Mouse (Mus musculus) liver, embryonic 11.5 days (tissue): Measurements from ENCODE around the gene Agfg1. TPM values are rescaled to one million over a fixed set of nuclear protein-coding genes. Genes with fewer than 3 reads are reported as not detected.
A peak's percentile ranks its signal among the peaks of the same experiment; 100 is the strongest.

Experiments
- ATAC-seq: fragments of 200-750 bp; cut with Nextera tagmentation; replicated peaks from 2 replicates; pipeline ENCODE4 v1.8.0; 2017; ENCODE audit warnings: moderate number of reproducible peaks, mild to moderate bottlenecking, moderate TSS enrichment, moderate library complexity; ENCODE audit not compliant: low FRiP score
- DNase-seq: peaks from one replicate; pipeline ENCODE4 v3.0.0-alpha.2; 2017; ENCODE audit warnings: low spot score
- H3K27ac ChIP-seq: fragments of 300-500 bp; sonication (generic); 2 replicates; pipeline ENCODE4 v1.5.1; 2014; ENCODE audit warnings: mild to moderate bottlenecking, low read depth, low read length, control low read depth
- H3K27me3 ChIP-seq: fragments of 300-500 bp; sonication (generic); replicated peaks from 2 replicates; pipeline ENCODE4 v1.6.1; 2014; ENCODE audit warnings: low read length, mixed read lengths; ENCODE audit not compliant: control insufficient read depth, insufficient read depth
- H3K36me3 ChIP-seq: fragments of 300-500 bp; sonication (generic); 2 replicates; pipeline ENCODE4 v1.6.1; 2014; ENCODE audit warnings: mild to moderate bottlenecking, low read length, moderate library complexity, mixed read lengths; ENCODE audit not compliant: control insufficient read depth, insufficient read depth
- H3K4me1 ChIP-seq: fragments of 300-500 bp; sonication (generic); replicated peaks from 2 replicates; pipeline ENCODE4 v1.6.1; 2014; ENCODE audit warnings: low read length, mixed read lengths; ENCODE audit not compliant: control insufficient read depth, insufficient read depth
- H3K4me2 ChIP-seq: fragments of 300-500 bp; sonication (generic); 2 replicates; pipeline ENCODE4 v1.6.1; 2014; ENCODE audit warnings: mild to moderate bottlenecking, control low read depth, moderate library complexity
- H3K4me3 ChIP-seq: fragments of 300-500 bp; sonication (generic); 2 replicates; pipeline ENCODE4 v1.5.1; 2014; ENCODE audit warnings: low read depth, low read length, control low read depth
- H3K9ac ChIP-seq: fragments of 300-500 bp; sonication (generic); 2 replicates; pipeline ENCODE4 v1.6.1; 2014; ENCODE audit warnings: low read depth, low read length, control low read depth
- H3K9me3 ChIP-seq: fragments of 300-500 bp; sonication (generic); 2 replicates; pipeline ENCODE4 v1.6.1; 2016; ENCODE audit warnings: low read length, inconsistent platforms, mixed read lengths; ENCODE audit not compliant: control insufficient read depth
- WGBS: fragments of 180-500 bp; shearing (Covaris S2); extraction: QIAGEN DNeasy Blood & Tissue Kit; methylation state at CpG from one replicate; pipeline ENCODE4 v1.1.7; 2014; 5-methylcytosine and 5-hydroxymethylcytosine counted together
- polyA plus RNA-seq: library from polyadenylated mRNA; unstranded; fragments of >200 nt; fragmentation: Nextera tagmentation; extraction: Ambion mirVana; gene quantifications from 2 replicates; pipeline ENCODE4 v1.2.1, GENCODE M21; 2014

The Agfg1 gene
- polyA plus RNA-seq, 1 experiment from 2014 or later, result 47.6 TPM

- Histone ChIP-seq H3K4me2 (peak overlapping the region; percentile 90), H3K36me3 (peaks cover 2% of the 10 kb centered on the region; the same call in 1 of the 2 replicates), H3K9ac (peak overlapping the region; percentile 98), H3K4me3 (peak overlapping the region; percentile 99), H3K27me3 (no peaks in the 10 kb centered on the region), H3K9me3 (no peaks in the 10 kb centered on the region), H3K4me1 (peaks cover 35% of the 10 kb centered on the region), H3K27ac (peak overlapping the region; percentile 89)
- peak; percentile 33 for ATAC-seq
- DNase-seq, result no peak
- under 1% methylated on average over 82 of the region's 86 CpGs for WGBS
These were observed 535 bp downstream of the Agfg1 start for GRCm38 (mm10) chr1:82839614-82840421.

GRCm38 (mm10) chr1:82855729-82856128, 16.4 kb downstream of the Agfg1 start:
- no peak overlapping the region for H3K4me3 ChIP-seq
- H3K9me3 ChIP-seq, result no peaks in the 10 kb centered on the region
- no peak overlapping the region for H3K27ac ChIP-seq
- no peaks in the 10 kb centered on the region; the same call in 1 of the 2 replicates for H3K36me3 ChIP-seq
- peak overlapping the region; percentile 7; the same call in 1 of the 2 replicates for H3K4me2 ChIP-seq
- no peaks in the 10 kb centered on the region for H3K27me3 ChIP-seq
- no peak overlapping the region for H3K9ac ChIP-seq
- DNase-seq (no peak), ATAC-seq (peak; percentile 83)
- 55% methylated on average over 5 of the region's 5 CpGs for whole genome bisulfite sequencing
- peaks cover 16% of the 10 kb centered on the region for H3K4me1 ChIP-seq

- Histone ChIP-seq H3K9me3 (no peaks in the 10 kb centered on the region), H3K4me2 (no peak overlapping the region), H3K36me3 (no peaks in the 10 kb centered on the region)
These were observed 19.0 kb downstream of the Agfg1 start for GRCm38 (mm10) chr1:82858236-82858635.

GRCm38 (mm10) chr1:82860391-82860790, 21.1 kb downstream of the Agfg1 start:
- peaks cover 7% of the 10 kb centered on the region for H3K4me1 ChIP-seq
- no peaks in the 10 kb centered on the region for H3K36me3 ChIP-seq
- H3K9me3 ChIP-seq, result no peaks in the 10 kb centered on the region
- H3K4me3 ChIP-seq, result no peak overlapping the region
- no peaks in the 10 kb centered on the region for H3K27me3 ChIP-seq
- WGBS, result 90% methylated on average over 4 of the region's 4 CpGs
- ATAC-seq (0 out of 2 replicates have a peak, but pooled peaks have one; percentile 13), DNase-seq (no peak)
- no peak overlapping the region for H3K27ac ChIP-seq
- no peak overlapping the region for H3K9ac ChIP-seq
- H3K4me2 ChIP-seq, result no peak overlapping the region

More at GRCm38 (mm10) chr1:82858236-82858635, 19.0 kb downstream of the Agfg1 start:
- Histone ChIP-seq H3K9ac (no peak overlapping the region), H3K27me3 (no peaks in the 10 kb centered on the region), H3K27ac (no peak overlapping the region), H3K4me1 (peaks cover 9% of the 10 kb centered on the region), H3K4me3 (no peak overlapping the region)
- DNase-seq (no peak), ATAC-seq (no peak)

- Histone ChIP-seq H3K27ac (no peak overlapping the region), H3K4me2 (no peak overlapping the region), H3K9me3 (no peaks in the 10 kb centered on the region), H3K9ac (no peak overlapping the region), H3K4me3 (no peak overlapping the region), H3K27me3 (no peaks in the 10 kb centered on the region), H3K36me3 (peaks cover 3% of the 10 kb centered on the region; the same call in 1 of the 2 replicates), H3K4me1 (no peaks in the 10 kb centered on the region)
- no peak for DNase-seq
- WGBS, result 87% methylated on average over 3 of the region's 3 CpGs
- no peak for ATAC-seq
These were observed 30.9 kb downstream of the Agfg1 start for GRCm38 (mm10) chr1:82870202-82870601.

- no peak for DNase-seq
- Histone ChIP-seq H3K27ac (no peak overlapping the region), H3K9me3 (no peaks in the 10 kb centered on the region), H3K4me2 (no peak overlapping the region), H3K27me3 (no peaks in the 10 kb centered on the region), H3K36me3 (peaks cover 14% of the 10 kb centered on the region), H3K9ac (no peak overlapping the region), H3K4me1 (no peaks in the 10 kb centered on the region), H3K4me3 (no peak overlapping the region)
- no peak for ATAC-seq
- 71% methylated on average over 2 of the region's 2 CpGs for WGBS
These were observed 39.9 kb downstream of the Agfg1 start for GRCm38 (mm10) chr1:82879172-82879571.

DNA sequence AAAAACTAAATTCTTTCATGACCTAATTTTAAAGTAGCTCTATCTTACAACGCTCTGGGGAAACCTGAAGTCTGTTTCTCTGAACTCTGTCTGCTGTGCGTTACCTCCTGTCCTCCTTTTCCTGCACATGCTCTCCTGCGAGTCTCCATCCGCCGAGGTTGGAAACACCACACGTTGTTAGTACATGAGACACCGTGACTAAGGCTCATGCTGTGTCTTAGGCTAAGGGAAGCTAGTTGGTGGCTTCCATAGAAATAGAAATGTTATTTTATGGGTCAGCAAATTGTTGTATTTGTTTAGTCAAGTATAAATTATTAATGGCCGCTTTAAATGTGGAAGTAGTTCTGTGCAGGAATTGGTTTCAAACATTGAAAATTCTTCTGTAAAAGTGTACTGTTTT, 40.9 kb downstream of the Agfg1 start:
- WGBS, result 94% methylated on average over 8 of the region's 8 CpGs
- ATAC-seq (no peak), DNase-seq (no peak)
- Histone ChIP-seq H3K9me3 (no peaks in the 10 kb centered on the region), H3K4me2 (no peak overlapping the region), H3K36me3 (peaks cover 14% of the 10 kb centered on the region), H3K4me3 (no peak overlapping the region), H3K27ac (no peak overlapping the region), H3K27me3 (no peaks in the 10 kb centered on the region), H3K4me1 (no peaks in the 10 kb centered on the region), H3K9ac (no peak overlapping the region)

DNA sequence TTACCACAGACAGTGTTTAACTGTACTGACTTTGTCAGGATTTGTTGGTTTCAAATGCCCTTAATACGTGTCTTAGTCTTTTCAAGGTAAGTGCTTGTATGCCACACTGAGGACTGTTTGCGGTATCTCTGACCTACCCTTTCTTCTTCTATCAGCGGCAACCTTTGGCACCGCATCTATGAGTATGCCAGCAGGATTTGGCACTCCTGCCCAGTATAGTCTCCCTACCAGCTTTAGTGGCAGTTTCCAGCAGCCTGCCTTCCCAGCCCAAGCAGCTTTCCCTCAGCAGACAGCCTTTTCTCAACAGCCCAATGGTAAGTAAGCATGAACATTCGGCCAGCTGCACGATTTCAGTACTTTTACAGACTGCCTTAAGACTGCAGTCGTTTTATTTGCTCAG, 54.0 kb downstream of the Agfg1 start:
- 94% methylated on average over 7 of the region's 7 CpGs for WGBS
- no peaks in the 10 kb centered on the region for H3K4me1 ChIP-seq

DNA sequence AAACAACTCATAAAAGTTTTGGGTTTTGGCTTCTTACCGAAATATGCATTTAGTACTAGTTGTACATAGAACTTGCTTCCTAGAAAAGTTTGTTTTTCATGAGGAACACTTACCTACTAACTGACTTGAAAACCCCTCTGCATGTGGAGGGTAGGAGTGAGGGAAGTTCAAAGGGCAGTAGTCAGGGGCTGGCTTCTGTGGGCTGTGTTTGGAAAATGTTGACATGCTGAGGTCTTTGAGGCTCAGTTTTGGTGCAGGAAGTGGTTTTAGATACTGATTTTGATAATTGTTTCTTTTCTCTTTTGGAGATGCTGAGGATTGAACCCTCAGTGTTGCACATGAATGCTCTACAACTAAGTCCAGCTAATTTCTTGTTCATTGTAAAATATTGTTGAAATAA, 61.3 kb downstream of the Agfg1 start:
- no peak overlapping the region for H3K4me3 ChIP-seq
- no peaks in the 10 kb centered on the region for H3K4me1 ChIP-seq
- H3K9ac ChIP-seq, result no peak overlapping the region
- ATAC-seq (no peak), DNase-seq (no peak)
- H3K4me2 ChIP-seq, result no peak overlapping the region
- H3K27ac ChIP-seq, result no peak overlapping the region
- H3K9me3 ChIP-seq, result no peaks in the 10 kb centered on the region
- 94% methylated on average over 1 of the region's 1 CpGs for WGBS
- H3K36me3 ChIP-seq, result peaks cover 12% of the 10 kb centered on the region; the same call in 1 of the 2 replicates
- no peaks in the 10 kb centered on the region for H3K27me3 ChIP-seq

More for the DNA sequence above, 54.0 kb downstream of the Agfg1 start:
- H3K4me3 ChIP-seq, result no peak overlapping the region
- no peak overlapping the region for H3K4me2 ChIP-seq
- no peaks in the 10 kb centered on the region for H3K9me3 ChIP-seq
- no peak for ATAC-seq
- H3K27ac ChIP-seq, result no peak overlapping the region
- no peaks in the 10 kb centered on the region for H3K27me3 ChIP-seq
- H3K9ac ChIP-seq, result no peak overlapping the region
- DNase-seq, result no peak
- peaks cover 16% of the 10 kb centered on the region for H3K36me3 ChIP-seq
